Mouse (Mus musculus): ENCODE measurements around the gene St8sia6. TPM values are rescaled to one million over a fixed set of nuclear protein-coding genes. Genes with fewer than 3 reads are reported as not detected.
A peak's percentile ranks its signal among the peaks of the same experiment; 100 is the strongest.
"Not testable (repeated sequence)": the region's sequence is repeated elsewhere in the genome, so short reads cannot be mapped to it uniquely, and the experiment has no call there.

Gene St8sia6
- total RNA-seq, 2 experiments from 2014 or later = 0.98 TPM; not detected in 1

DNA sequence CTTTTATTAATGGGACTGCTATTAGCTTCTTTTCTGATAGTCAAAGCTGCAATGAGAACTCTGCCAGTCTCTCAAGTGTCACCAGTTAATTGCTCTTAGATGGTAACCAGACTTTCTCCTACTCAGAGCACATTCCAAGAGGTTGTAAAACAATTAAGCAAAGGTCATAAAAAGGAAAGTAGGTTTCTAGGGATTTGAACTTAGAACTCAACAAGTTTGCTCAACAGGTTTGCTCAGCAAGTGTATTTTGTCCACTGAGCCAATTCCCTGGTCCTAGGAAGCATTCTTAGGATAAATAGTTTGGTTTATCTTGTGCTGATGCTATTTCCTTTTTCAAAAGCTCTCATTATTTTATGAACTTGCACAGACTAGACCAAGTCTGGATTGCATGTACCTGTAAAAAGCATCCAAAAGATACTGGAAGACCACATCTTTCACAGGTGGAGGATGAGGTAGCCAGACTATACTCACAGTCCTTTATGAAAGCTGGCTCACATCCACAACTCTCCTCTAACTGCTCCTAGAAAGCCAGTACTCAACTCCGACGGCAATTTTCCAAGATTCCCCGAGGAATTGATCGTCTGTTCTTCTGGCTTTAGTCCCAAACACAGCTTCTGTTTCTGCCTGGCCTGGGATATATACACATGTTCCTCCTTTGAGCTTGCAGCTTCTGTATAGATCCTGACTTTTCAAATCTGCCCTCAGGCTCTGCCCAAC lies 111.2 kb downstream of the St8sia6 start:
- no peak for ATAC-seq (replicated peaks; ENCODE audit: low FRiP score, poor library complexity, severe bottlenecking)

DNA sequence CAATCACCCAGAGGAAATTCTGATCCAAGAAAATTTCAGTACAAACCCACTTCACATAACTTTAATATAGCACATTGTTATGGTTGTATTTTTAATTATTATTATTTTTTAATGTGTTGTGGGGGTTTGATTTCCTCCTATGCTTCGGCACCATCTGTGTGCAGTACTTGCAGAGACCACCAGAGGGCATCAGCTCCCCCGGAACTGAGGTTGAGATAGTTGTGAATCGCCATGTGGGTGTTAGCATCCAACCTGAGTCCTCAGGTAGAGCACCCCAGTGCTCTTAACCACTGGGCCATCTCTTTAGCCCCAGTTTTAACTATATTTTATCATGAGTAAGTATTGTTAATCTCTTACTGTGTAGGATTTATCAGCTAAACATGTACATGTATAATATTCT lies 120.9 kb downstream of the St8sia6 start:
- 0 out of 2 replicates have a peak, but pooled peaks have one; percentile 59 for ATAC-seq (replicated peaks; ENCODE audit: low FRiP score, poor library complexity, severe bottlenecking)

DNA sequence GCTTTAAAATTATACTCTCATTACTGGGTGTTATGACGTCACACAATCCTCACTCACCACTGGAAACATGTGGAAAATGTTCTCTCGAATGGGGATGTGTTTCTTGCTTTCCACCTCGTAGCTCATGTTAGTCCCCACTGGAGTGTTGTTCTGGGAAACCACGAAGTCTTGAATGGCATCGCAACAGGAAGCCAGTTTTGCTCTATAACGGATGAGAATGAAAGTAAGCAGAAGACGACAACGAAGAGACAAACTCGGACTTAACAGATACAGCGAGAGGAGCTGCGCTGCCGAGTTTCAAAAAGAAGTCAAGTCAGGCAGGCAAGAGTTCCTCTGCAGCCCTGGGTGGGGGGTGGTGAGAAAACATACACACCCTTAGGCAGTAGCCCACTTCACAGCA lies 121.4 kb downstream of the St8sia6 start:
- ATAC-seq (replicated peaks; ENCODE audit: low FRiP score, poor library complexity, severe bottlenecking) = no peak

DNA sequence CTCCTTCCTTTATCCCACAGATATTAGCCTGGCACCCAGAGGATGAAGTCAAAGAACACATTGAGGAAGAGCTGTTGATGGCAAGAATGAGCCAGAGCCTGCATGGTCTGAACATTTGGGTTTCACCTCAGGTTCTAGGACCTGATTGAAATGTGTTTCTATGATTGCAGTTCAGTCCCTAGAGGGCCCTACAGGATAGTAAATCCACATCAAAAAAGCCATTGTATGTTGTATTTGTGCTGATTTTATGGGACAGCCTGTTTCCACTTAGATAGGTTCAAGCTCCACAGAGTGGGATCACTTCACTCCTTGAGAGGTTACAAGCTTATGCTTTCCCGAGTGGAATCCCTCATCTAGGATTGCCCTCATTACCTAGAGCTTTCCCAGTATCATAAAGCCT lies 159.0 kb downstream of the St8sia6 start:
- ATAC-seq (replicated peaks; ENCODE audit: low FRiP score, poor library complexity, severe bottlenecking) = no peak

DNA sequence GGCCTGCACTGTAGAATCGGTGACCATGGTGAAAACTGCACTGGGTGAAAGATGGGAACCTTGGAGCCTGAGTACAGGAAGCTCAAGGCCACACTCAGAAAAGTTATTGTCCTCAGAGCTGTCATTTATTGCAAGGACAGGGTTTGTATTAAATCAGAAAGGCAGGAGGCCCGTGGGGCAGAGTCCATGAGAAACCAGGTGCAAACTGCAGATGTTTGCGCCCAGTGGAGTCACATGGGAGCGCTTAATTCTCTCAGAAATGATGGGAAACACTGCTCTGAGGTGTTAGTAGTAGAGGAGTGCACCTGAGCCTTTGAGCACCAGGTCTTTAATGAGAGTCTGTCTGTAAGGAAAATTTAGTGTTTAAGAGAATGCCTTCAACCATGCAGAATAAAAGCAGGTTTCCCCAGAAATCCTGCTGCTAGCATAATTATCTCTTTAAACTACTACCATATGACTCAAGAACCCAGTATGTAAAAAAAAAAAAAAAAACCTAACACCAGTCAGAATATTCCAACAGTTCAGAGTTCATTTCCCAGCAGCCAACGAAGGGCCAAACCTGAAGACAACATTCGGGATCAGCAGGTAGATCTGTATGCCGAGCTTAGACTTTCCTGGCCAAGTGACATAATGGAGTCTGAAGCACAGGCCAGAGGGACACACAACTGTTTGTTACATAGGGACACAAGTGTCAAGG lies 163.6 kb downstream of the St8sia6 start:
- ATAC-seq (replicated peaks; ENCODE audit: low FRiP score, poor library complexity, severe bottlenecking) = no peak

DNA sequence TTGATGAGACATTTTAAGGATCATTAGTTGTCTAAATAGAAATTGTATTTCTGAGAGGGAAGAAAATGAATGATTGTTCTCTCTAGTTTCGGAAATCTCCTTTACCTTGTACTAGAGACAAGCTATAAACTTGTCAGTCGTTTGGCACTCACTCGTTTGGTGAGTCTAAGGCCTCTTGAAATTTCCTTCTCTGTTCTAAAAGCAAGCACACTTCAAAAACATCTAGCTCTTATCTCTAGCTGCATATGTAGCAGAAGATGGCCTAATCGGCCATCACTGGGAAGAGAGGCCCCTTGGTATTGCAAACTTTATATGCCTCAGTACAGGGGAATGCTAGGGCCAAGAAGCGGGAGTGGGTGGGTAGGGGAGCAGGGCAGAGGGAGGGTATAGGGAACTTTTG lies 190.2 kb downstream of the St8sia6 start:
- not testable (repeated sequence) for ATAC-seq (replicated peaks; ENCODE audit: low FRiP score, poor library complexity, severe bottlenecking)

DNA sequence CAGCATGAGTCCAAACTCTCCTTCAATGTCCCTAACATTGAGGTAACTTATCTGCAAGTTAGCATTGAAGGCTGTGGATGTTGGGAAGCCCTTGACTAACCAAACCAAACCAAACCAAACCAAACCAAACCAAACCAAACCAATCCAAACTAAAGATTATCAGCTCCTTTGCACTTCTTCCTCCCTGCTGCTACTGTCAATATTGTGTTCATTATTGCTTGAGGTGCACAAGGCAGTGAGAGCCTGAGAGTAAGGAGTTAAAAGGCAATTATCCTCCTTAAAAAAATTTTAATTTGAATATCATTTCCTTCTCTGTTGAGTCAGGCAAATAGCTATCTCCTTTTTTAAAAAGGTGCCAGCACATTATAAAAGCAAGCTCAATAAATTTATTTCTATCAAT lies 190.8 kb downstream of the St8sia6 start:
- ATAC-seq (replicated peaks; ENCODE audit: low FRiP score, poor library complexity, severe bottlenecking) = no peak

Other genes starting within 250 kb of the St8sia6 start
- 4.6 and 9.7 TPM in 2 replicates for gene Trdmt1, start 249.4 kb downstream of the St8sia6 start, total RNA-seq (2015; ENCODE audit: low replicate concordance)
- 1.7 and 5.8 TPM in 2 replicates for gene Trdmt1, start 249.4 kb downstream of the St8sia6 start, total RNA-seq (2017; ENCODE audit: low replicate concordance)
- 175 and 244 TPM in 2 replicates for gene Vim, start 220.1 kb downstream of the St8sia6 start, total RNA-seq (2015; ENCODE audit: low replicate concordance)
- gene Vim, start 220.1 kb downstream of the St8sia6 start, total RNA-seq (2017; ENCODE audit: low replicate concordance) = 125 and 130 TPM in 2 replicates

All from erythroid progenitor cell, adult 5-6 weeks (primary cell).